Mouse (Mus musculus) olfactory bulb, adult 2 months (tissue): ENCODE measurements around the gene Ybx2.

Source experiments
- CTCF ChIP-seq: fragments of 200-500 bp; IDR thresholded peaks from 2 replicates; pipeline ENCODE4 v1.5.1; 2012; ENCODE audit warnings: low read depth, mild to moderate bottlenecking, low read length, moderate library complexity; ENCODE audit not compliant: insufficient read depth
- POLR2A ChIP-seq: fragments of 200-500 bp; IDR thresholded peaks from 2 replicates; pipeline ENCODE4 v1.6.1; 2012; ENCODE audit warnings: mild to moderate bottlenecking, low read depth, low read length, moderate library complexity; ENCODE audit not compliant: insufficient read depth

- TF ChIP-seq CTCF (no peak), POLR2A (no peak)
Measured at GRCm38 (mm10) chr11:69922796-69923195, 12.8 kb upstream of the Ybx2 start.
